Mouse (Mus musculus): Measurements from ENCODE around the gene Zfp655. TPM values are rescaled to one million over a fixed set of nuclear protein-coding genes. Genes with fewer than 3 reads are reported as not detected.
"Not testable (repeated sequence)": the region's sequence is repeated elsewhere in the genome, so short reads cannot be mapped to it uniquely, and the experiment has no call there.

Zfp655 gene
- polyA plus RNA-seq, 2 experiments from 2014 or later = 59.5 to 61.1 TPM

GRCm38 (mm10) chr5:145223395-145223794, 8.1 kb upstream of the Zfp655 start:
- ATAC-seq = no peak

GRCm38 (mm10) chr5:145226453-145226852, 5.1 kb upstream of the Zfp655 start:
- no peak for ATAC-seq

GRCm38 (mm10) chr5:145229283-145229682, 2.2 kb upstream of the Zfp655 start:
- ATAC-seq = not testable (repeated sequence)

DNA sequence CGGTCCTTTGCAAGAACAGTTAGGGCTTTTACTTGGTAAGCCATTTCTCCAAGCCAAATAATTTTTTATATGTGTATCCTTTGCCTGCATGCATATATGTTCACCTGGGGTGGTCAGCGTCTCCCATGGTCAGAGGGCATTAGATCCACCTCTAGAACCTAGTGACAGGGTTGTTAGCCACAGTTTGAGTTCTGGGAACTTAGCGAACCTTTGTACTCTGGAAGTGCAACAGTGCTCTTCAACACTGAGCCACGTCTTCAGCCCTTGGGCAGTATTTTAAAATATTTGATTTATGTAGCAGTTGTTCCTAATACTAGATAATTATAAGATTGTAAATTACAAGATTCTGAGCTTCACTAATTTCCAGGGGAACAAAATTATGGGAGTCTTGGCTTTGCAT, 874 bp upstream of the Zfp655 start:
- no peak for ATAC-seq

DNA sequence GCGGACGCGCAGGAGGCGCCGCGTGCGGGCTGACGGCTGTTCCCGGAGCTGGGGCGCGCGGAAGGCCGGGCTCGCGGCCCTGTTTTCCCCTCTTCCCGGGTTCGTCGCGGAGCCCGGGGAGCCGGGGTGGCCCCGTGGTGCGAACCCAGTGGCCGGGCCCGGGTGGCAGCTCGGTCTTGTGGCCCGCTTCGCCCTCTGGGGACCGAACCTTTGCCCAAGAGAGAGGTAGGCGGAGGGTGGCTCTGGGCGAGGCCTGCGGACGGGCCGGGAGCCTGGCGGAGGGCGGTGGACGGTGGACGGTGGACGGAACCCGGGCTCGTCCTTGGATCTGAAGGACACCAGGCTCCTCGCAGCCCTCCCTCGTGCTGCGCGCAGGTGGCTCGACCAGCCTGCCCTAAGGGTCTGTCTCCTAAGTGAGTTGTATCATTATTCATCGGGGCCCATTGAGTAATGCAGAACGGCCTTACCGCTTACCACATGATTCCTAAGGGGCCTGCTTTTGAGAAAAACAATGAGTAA, 437 bp downstream of the Zfp655 start:
- no peak for ATAC-seq

DNA sequence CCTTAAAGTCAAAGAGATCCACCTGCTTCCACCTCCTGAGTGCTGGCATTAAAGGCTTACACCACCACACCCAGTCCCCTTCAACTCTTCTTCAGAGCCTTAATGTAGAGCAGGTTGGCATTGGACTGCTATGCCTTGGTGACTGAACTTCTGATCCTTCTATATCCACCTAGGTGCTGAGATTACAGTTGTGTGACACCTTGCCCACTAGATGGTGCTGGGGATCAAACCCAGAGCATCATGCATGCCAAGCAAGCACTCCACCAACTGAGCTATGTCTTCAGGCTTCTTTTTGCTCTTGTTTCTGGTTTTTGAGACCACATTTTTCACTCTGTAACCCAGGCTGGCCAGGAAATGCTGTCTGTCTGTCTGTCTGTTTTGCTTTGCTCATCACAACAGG, 3.1 kb downstream of the Zfp655 start:
- ATAC-seq = no peak

GRCm38 (mm10) chr5:145249520-145249919, 18.0 kb downstream of the Zfp655 start:
- no peak for ATAC-seq

DNA sequence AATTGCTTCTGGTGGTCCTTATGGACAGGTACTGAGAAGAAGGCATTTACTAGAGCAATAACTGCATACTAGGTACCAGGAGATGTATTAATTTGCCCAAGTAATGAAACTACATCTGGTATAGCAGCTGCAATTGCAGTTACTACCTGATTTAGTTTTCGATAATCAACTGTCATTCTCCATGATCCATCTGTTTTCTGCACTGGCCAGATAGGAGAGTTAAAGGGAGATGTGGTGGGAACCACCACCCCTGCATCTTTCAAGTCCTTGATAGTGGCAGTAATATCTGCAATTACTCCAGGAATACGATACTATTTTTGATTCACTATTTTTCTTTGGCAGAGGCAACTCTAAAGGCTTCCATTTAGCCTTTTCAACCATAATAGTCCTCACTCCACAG, 42.1 kb downstream of the Zfp655 start:
- ATAC-seq = not testable (repeated sequence)

DNA sequence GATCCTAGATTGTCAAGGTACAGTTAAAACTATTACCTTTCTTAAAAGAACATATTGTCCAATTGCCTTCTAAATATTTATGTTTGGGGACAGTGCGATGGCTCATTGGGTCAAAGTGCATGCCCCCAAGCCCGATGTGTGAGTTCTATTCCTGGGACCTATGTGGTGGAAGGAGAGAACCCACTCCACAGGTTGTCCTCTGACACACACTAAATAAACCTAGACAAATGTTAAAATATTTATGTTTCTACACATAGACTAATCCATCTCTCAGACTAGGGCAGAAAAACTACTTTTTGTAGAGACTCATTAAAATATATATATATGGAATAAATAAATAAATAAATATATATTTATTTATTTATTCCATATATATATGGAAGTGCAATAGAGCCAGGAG, 48.4 kb downstream of the Zfp655 start:
- ATAC-seq = peak; percentile 16

DNA sequence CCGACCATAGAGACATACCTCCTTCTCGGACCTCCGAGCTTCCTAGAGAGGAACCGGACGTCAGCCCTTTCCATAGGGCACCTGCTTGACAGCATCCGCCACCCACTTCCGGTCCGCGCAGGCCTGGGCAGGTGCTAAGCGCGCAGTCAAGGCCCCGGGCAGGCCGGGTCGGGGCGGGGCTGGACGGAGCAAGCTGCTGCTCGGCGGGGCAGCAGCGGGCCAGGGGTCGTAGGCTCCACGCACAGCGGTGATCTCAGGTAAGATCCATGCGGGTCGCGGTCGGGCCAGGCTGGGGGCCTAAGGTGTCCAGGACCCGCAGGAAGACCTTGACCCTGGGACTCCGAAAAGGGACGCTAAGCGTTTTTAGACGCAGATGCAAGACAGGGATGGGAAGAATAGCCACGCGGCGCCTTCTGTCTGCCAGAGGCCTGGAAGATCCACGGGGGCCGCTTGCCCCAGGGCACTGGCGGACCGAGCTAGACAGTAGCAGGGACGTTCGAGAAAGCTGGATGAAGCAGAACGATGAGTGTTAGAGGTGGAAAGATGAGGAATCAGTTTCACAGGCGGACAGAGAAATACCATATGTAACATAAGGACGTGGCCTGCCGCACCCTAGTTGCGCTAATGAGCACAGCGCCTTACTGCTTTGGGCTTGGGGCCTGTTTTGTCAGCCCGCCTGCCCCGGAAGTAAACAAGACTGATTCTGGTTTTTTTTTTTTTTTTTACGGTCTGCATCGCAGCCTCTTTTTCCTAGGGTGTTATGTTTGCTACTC, 49.0 kb downstream of the Zfp655 start, which contains the start of gene Zscan25:
TSS of gene Zscan25 (plus strand) at position 130 of the 773 bp plus-strand sequence.
- ATAC-seq = peak; percentile 95

DNA sequence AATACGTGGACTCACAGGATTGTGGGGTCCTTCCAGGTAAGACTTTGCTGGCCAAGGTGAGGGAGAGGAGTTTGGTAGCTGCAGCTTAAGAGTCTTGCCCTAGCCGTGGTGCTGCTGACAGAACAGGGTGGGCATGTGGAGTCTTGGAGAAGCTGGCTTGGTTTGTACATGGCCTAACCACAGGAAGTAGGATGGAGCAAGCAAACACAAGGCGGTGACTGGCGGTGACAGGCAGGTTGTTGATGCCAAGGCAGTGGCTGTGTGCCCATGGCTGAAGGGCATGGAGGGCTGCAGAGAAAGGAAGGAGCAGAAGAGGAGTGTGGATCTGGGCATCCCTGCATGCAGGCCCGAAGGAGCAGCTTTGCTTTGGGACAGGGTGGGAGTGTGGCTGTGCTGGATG, 56.9 kb downstream of the Zfp655 start:
- ATAC-seq = no peak

DNA sequence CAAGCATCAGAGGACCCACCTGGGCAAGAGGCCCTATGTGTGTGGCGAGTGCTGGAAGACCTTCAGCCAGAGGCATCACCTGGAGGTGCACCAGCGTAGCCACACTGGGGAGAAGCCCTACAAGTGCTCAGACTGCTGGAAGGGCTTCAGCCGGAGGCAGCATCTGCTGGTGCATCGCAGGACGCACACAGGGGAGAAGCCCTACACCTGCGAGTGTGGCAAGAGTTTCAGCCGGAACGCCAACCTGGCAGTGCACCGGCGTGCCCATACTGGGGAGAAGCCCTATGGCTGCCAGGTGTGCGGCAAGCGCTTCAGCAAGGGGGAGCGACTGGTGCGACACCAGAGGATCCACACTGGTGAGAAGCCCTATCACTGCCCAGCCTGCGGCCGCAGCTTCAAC, 59.2 kb downstream of the Zfp655 start:
- ATAC-seq = no peak

DNA sequence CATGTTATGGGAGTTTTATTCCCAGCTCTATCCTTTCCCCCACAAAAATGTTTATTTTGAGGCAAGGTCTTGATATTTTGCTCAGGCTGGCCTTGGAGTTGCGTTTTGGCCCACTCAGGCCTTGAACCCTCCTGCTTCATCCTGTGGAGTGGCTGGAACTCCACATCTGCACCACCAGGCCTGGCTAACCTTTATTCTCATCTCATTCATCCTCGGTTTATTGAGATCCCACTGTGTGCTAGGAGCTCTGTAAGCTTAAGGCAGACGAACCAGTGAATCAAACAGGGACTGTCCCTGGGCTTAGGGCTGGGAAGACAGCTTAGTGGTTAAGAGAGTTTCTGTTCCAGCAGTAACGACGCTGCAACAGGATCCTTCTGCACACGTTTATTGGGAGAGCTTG, 60.9 kb downstream of the Zfp655 start:
- no peak for ATAC-seq

Other genes starting within 250 kb of the Zfp655 start
- gene Gm4871, start 199.0 kb upstream of the Zfp655 start, polyA plus RNA-seq (2017; shearing (Covaris generic)) = not detected
- not detected for gene 1700018F24Rik, start 188.7 kb upstream of the Zfp655 start, polyA plus RNA-seq (2017; shearing (Covaris generic))
- gene Arpc1a, start 147.9 kb upstream of the Zfp655 start, polyA plus RNA-seq (2017; shearing (Covaris generic)) = 10 to 100 TPM; 84.8 to 96.6 TPM
- gene Kpna7, start 147.7 kb upstream of the Zfp655 start, polyA plus RNA-seq (2017; shearing (Covaris generic)) = not detected
- 1,000 to 10,000 TPM in 1 of 2 experiments, 100 to 1,000 TPM in 1; 727 to 1,112 TPM for gene Arpc1b, start 117.5 kb upstream of the Zfp655 start, polyA plus RNA-seq (2017; shearing (Covaris generic))
- gene Pdap1, start 91.5 kb upstream of the Zfp655 start, polyA plus RNA-seq (2017; shearing (Covaris generic)) = 10 to 100 TPM; 32.2 to 41.5 TPM
- gene Bud31, start 91.4 kb upstream of the Zfp655 start, polyA plus RNA-seq (2017; shearing (Covaris generic)) = 100 to 1,000 TPM; 107 to 118 TPM
- gene Ptcd1, start 64.6 kb upstream of the Zfp655 start, polyA plus RNA-seq (2017; shearing (Covaris generic)) = 10 to 100 TPM in 1 of 2 experiments, 1 to 10 TPM in 1; 7.0 to 18.0 TPM
- 10 to 100 TPM; 13.7 to 17.7 TPM for gene Cpsf4, start 64.5 kb upstream of the Zfp655 start, polyA plus RNA-seq (2017; shearing (Covaris generic))
- gene Atp5j2, start 39.7 kb upstream of the Zfp655 start, polyA plus RNA-seq (2017; shearing (Covaris generic)) = 100 to 1,000 TPM; 418 to 445 TPM
- 10 to 100 TPM; 16.7 to 20.3 TPM for gene Zkscan14, start 29.8 kb upstream of the Zfp655 start, polyA plus RNA-seq (2017; shearing (Covaris generic))
- 1 to 10 TPM; 4.8 to 6.0 TPM for gene Zkscan5, start 27.2 kb upstream of the Zfp655 start, polyA plus RNA-seq (2017; shearing (Covaris generic))
- gene Zscan25, start 48.8 kb downstream of the Zfp655 start, polyA plus RNA-seq (2017; shearing (Covaris generic)) = under 1 TPM; 0.37 to 0.45 TPM
- gene Cyp3a57, start 113.6 kb downstream of the Zfp655 start, polyA plus RNA-seq (2017; shearing (Covaris generic)) = not detected
- not detected for gene Cyp3a16, start 238.0 kb downstream of the Zfp655 start, polyA plus RNA-seq (2017; shearing (Covaris generic))

Data from activated CD4-positive, CD25-positive, alpha-beta regulatory T cell, adult 4 months (primary cell).